Mouse (Mus musculus) heart, embryonic 12.5 days (tissue): ENCODE measurements around the gene Rela. TPM values are rescaled to one million over a fixed set of nuclear protein-coding genes. Genes with fewer than 3 reads are reported as not detected.
A peak's percentile ranks its signal among the peaks of the same experiment; 100 is the strongest.

Source experiments
- ATAC-seq: fragments of 200-750 bp; cut with Nextera tagmentation; 2 replicates; pipeline ENCODE4 v1.8.0; 2017; ENCODE audit warnings: moderate TSS enrichment, moderate library complexity; ENCODE audit not compliant: insufficient number of reproducible peaks, low FRiP score
- H3K27ac ChIP-seq: fragments of 300-500 bp; sonication (generic); 2 replicates; pipeline ENCODE4 v1.5.1; 2016; ENCODE audit warnings: mild to moderate bottlenecking, moderate library complexity; ENCODE audit not compliant: poor library complexity, severe bottlenecking
- H3K27me3 ChIP-seq: fragments of 300-500 bp; sonication (generic); replicated peaks from 2 replicates; pipeline ENCODE4 v1.6.1; 2016; ENCODE audit warnings: mild to moderate bottlenecking, moderate library complexity
- H3K36me3 ChIP-seq: fragments of 300-500 bp; sonication (generic); 2 replicates; pipeline ENCODE4 v1.6.1; 2016; ENCODE audit warnings: mild to moderate bottlenecking, moderate library complexity
- H3K4me1 ChIP-seq: fragments of 300-500 bp; sonication (generic); replicated peaks from 2 replicates; pipeline ENCODE4 v1.6.1; 2016; ENCODE audit warnings: mild to moderate bottlenecking
- H3K4me2 ChIP-seq: fragments of 300-500 bp; sonication (generic); 2 replicates; pipeline ENCODE4 v1.6.1; 2016; ENCODE audit warnings: mild to moderate bottlenecking, moderate library complexity
- H3K4me3 ChIP-seq: fragments of 300-500 bp; sonication (generic); 2 replicates; pipeline ENCODE4 v1.5.1; 2016; ENCODE audit warnings: mild to moderate bottlenecking
- H3K9ac ChIP-seq: fragments of 300-500 bp; sonication (generic); 2 replicates; pipeline ENCODE4 v1.6.1; 2016; ENCODE audit warnings: mild to moderate bottlenecking, moderate library complexity
- H3K9me3 ChIP-seq: fragments of 300-500 bp; sonication (generic); replicated peaks from 2 replicates; pipeline ENCODE4 v1.6.1; 2016; ENCODE audit warnings: mild to moderate bottlenecking, moderate library complexity
- WGBS: fragments of 180-500 bp; shearing (Covaris S2); methylation state at CpG from one replicate; pipeline ENCODE4 v1.1.7; 2016; 5-methylcytosine and 5-hydroxymethylcytosine counted together
- polyA plus RNA-seq: library from polyadenylated mRNA; unstranded; fragments of >200 nt; fragmentation: Nextera tagmentation; extraction: Ambion mirVana; gene quantifications from 2 replicates; pipeline ENCODE4 v1.2.1, GENCODE M21; 2016

Rela gene
- polyA plus RNA-seq, 1 experiment from 2014 or later, result 41.3 TPM

DNA sequence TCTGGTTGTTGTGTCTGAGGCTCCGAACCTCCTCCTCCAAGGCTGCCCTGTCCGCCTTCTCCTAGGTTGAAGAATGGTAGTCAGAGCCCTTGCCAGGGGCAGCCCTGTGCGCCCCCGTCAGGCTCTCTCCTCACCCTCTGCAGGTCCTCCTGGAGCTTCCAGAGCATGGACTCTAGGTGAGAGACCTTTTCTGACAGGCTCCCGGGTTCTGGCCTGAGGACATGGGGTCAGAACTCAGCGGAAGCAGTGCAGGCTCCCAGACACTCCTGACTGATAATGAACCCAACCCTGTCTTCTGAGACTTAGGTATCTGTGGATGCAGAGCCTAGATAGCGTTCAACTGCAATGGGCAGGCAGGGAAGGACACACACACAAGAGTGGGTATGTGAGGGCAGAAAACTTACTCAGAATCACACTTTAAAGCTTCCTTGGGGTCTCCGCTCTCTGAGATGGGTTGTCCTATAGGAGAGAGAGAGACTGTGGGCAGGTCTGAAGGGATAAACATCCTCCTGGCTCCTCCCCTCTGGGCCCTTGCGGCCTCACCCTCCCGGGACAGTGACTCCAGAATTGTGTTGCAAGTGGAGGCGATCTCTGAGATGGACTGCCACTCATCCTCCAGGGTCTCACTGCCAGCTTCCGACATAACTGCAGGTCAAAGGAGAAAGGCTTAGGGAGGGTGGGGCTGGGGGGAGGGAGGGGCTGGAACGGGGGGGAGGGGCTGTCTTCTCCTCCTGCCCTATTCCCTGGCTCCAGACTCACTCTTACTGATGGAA is 14.4 kb downstream of the Rela start:
- Histone ChIP-seq H3K4me3 (no peak overlapping the region), H3K9me3 (no peaks in the 10 kb centered on the region), H3K27ac (no peak overlapping the region), H3K27me3 (peaks cover 21% of the 10 kb centered on the region), H3K9ac (no peak overlapping the region), H3K4me2 (no peak overlapping the region), H3K36me3 (peaks cover 75% of the 10 kb centered on the region), H3K4me1 (peaks cover 32% of the 10 kb centered on the region)
- no peak for ATAC-seq
- 53% methylated on average over 13 of the region's 13 CpGs for WGBS

- Histone ChIP-seq H3K9me3 (no peaks in the 10 kb centered on the region), H3K27me3 (peaks cover 22% of the 10 kb centered on the region), H3K9ac (no peak overlapping the region), H3K4me1 (peaks cover 32% of the 10 kb centered on the region), H3K27ac (no peak overlapping the region), H3K4me3 (no peak overlapping the region), H3K36me3 (peaks cover 71% of the 10 kb centered on the region), H3K4me2 (no peak overlapping the region)
- 82% methylated on average over 6 of the region's 6 CpGs for WGBS
- ATAC-seq, result no peak
These were observed 15.3 kb downstream of the Rela start for GRCm38 (mm10) chr19:5652570-5652969.

DNA sequence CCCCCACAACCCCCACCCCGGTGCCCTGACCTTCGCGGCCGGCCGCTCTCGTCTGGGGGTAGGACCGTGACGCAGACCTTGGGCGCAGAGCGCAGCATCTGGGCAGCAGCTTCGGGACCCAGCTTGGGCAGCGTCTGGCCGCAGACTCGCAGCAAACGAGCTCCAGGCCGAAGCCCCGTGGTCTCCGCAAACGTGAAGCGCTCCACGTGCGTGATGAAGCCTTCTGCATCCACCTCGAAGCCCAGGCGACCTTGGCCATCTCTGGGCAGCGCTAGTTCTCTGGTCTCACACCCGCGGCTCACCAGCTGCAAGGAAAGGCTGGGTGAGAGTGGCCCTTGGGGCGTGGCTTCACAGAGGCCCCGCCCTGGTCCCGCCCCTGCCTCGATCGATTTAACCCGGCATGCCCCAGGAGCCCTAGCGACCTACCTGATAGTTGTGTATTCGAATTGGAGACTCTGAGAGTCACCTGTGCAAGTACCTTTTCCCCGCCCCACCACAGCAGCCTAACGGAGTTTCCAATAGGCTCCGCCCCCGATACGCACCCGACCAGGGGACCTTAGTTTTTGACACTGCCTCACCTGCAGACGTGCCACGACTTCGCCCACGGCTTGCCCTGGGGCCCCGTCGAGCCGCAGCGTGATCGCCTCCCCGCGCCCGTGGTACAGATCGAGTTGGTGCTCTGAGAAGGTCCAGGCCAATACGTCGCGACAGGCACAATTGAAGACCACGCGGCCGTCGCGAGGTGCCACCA is 16.9 kb downstream of the Rela start:
- H3K4me3 ChIP-seq, result peak overlapping the region; percentile 39
- peaks cover 76% of the 10 kb centered on the region for H3K36me3 ChIP-seq
- no peaks in the 10 kb centered on the region for H3K9me3 ChIP-seq
- peaks cover 22% of the 10 kb centered on the region for H3K27me3 ChIP-seq
- no peak overlapping the region for H3K27ac ChIP-seq
- H3K9ac ChIP-seq, result peak overlapping the region; percentile 4
- H3K4me1 ChIP-seq, result peaks cover 17% of the 10 kb centered on the region
- peak; percentile 68 for ATAC-seq
- H3K4me2 ChIP-seq, result peak overlapping the region; percentile 65
- WGBS, result 17% methylated on average over 62 of the region's 62 CpGs

DNA sequence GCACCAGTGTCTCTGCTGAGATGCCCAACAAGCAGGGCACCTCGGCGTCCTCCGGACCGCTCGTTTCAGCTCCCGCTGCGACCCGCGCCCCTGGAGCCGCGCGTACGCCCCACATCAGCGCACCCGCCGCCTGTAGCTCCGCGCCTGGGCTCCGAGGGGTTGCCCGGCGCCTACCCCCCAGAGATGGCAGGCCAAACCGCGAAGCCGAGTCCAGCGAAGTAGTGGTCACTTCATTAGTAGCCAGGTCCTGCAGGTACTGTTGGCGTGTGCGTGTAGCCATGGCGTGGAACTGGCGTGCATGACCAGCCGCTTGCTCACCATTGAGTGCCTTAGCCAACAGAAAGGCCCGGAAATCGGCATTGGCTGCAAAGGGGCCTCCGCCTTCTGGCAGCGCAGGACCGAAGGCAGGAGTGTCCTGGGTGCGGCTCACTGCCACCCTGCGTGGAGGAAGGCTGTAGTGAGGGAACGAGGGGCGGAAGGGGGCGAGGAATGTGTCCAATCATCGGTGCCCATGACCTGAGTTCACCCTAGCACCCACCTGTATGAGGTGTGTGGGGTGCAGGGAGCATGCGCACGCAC is 17.5 kb downstream of the Rela start:
- peak overlapping the region; percentile 65 for H3K4me2 ChIP-seq
- H3K4me3 ChIP-seq, result peak overlapping the region; percentile 39
- peaks cover 83% of the 10 kb centered on the region for H3K36me3 ChIP-seq
- peaks cover 10% of the 10 kb centered on the region for H3K4me1 ChIP-seq
- 22% methylated on average over 43 of the region's 43 CpGs for WGBS
- ATAC-seq, result no peak
- H3K27me3 ChIP-seq, result peaks cover 22% of the 10 kb centered on the region
- H3K27ac ChIP-seq, result no peak overlapping the region
- H3K9me3 ChIP-seq, result no peaks in the 10 kb centered on the region
- peak overlapping the region; percentile 4; the same call in 1 of the 2 replicates for H3K9ac ChIP-seq

DNA sequence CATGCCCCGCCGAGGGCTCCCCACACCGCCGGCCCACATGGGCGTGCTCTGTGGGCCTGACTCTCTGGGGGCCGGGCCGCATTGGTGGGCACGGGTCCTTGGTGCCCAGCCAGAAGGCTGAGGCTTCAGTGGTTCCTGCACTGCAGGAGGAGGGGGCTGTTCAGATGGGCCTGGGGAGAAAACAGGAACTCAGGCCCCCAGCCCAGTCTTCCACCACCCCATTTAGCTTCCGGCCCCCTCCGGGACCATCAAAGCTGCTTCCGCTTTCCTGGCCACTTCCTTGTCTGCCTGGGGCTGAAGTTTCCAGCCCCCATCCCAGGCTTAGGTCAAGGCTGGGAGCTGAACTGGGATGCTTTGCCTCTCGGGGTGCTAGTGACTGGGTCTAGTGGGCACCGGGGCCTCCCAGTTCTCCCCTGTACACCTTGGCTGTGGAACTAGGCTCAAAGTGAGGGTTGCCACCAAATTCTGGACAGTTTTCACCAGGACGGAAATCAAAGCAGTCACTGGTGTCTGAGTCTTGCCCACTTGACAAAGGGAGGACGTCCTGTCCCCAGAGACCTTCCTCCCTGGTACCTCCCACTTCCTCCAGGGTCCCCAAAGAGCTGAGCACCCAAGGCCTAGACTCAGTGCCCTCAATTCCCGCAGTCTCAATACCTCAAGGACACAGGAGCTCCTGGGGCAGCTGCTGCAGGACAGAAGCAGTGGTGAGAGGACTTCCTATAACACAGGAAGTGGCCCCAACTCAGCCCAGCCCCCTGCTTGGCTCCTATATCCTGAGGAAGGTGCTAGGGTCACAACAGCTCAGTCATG is 23.9 kb downstream of the Rela start:
- peak overlapping the region; percentile 40; the same call in 1 of the 2 replicates for H3K9ac ChIP-seq
- no peaks in the 10 kb centered on the region for H3K9me3 ChIP-seq
- peak overlapping the region; percentile 72 for H3K4me2 ChIP-seq
- H3K36me3 ChIP-seq, result peaks cover 57% of the 10 kb centered on the region
- H3K27ac ChIP-seq, result peak overlapping the region; percentile 50
- peak overlapping the region; percentile 18 for H3K4me3 ChIP-seq
- WGBS, result 68% methylated on average over 16 of the region's 16 CpGs
- H3K4me1 ChIP-seq, result peaks cover 47% of the 10 kb centered on the region
- H3K27me3 ChIP-seq, result peaks cover 6% of the 10 kb centered on the region
- no peak for ATAC-seq

DNA sequence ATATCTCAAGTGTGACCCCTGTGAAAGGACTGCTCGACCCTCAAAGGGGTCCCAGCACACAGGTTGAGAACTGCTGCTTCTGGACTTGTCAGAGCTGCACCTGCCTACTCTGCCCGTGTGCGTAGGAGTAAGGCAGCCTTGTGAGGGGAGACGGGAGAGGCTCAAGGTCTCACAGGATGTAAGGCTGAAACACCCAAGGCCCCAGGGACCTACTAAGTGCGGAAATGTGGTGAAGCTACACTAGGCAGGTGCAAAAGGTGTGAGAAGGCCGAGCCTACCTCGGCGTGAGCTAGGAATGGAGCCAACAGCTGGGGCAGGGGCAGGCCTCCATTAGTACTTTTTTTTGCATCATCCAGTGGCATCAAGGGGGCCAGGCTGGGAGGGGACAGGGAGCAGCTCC is 25.0 kb downstream of the Rela start:
- H3K4me2 ChIP-seq, result peak overlapping the region; percentile 72
- ATAC-seq, result no peak
- H3K4me1 ChIP-seq, result peaks cover 47% of the 10 kb centered on the region
- H3K36me3 ChIP-seq, result peaks cover 60% of the 10 kb centered on the region
- H3K27me3 ChIP-seq, result no peaks in the 10 kb centered on the region
- H3K27ac ChIP-seq, result peak overlapping the region; percentile 78
- no peaks in the 10 kb centered on the region for H3K9me3 ChIP-seq
- WGBS, result 78% methylated on average over 8 of the region's 8 CpGs
- H3K9ac ChIP-seq, result peak overlapping the region; percentile 79
- H3K4me3 ChIP-seq, result peak overlapping the region; percentile 55

- no peaks in the 10 kb centered on the region for H3K9me3 ChIP-seq
- ATAC-seq, result peak; percentile 93
These were observed 26.0 kb downstream of the Rela start, which contains the start of gene Sipa1 for GRCm38 (mm10) chr19:5662981-5663913. TSS of gene Sipa1 (minus strand) at chr19:5663707.

DNA sequence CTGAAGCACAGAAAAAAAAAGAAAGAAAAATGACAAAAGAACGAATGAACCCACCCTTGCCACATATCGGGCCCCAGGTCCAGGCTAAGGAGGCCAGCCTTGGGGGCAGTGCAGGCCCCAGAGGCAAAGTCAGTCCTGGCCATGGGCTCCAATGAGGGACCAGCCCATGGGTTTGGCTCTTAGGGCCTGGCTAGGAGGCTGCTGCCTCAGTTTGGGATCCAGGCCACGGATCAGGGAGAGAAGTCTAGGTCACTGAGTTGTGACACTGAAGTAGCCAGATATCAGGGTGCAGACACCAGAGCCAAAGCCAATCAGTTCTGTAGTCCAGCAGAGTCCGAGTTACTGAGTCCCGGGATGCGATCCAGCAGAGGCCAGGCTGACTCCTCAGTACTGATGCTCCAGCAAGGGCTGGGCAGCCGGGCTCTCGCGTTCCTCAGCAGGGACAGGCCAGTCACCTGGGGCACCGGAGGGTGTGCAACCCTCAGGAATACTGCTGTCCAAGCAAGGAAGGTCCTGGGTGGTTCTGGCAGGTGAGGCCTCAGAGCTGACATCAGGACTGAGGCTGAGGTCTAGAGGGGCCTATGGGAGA is 27.5 kb downstream of the Rela start:
- Histone ChIP-seq H3K27ac (no peak overlapping the region), H3K9ac (no peak overlapping the region), H3K4me2 (no peak overlapping the region), H3K27me3 (no peaks in the 10 kb centered on the region), H3K4me3 (no peak overlapping the region), H3K9me3 (no peaks in the 10 kb centered on the region), H3K4me1 (peaks cover 47% of the 10 kb centered on the region), H3K36me3 (peaks cover 65% of the 10 kb centered on the region)
- ATAC-seq, result no peak
- WGBS, result 90% methylated on average over 10 of the region's 10 CpGs

More at GRCm38 (mm10) chr19:5662981-5663913, 26.0 kb downstream of the Rela start, which contains the start of gene Sipa1:
- Histone ChIP-seq H3K4me1 (peaks cover 47% of the 10 kb centered on the region), H3K9ac (peak within 1 kb of the TSS; percentile 79), H3K36me3 (peaks cover 62% of the 10 kb centered on the region), H3K27ac (peak within 1 kb of the TSS; percentile 78), H3K27me3 (no peaks in the 10 kb centered on the region), H3K4me3 (peak within 1 kb of the TSS; percentile 55), H3K4me2 (peak within 1 kb of the TSS; percentile 72)
- 1% methylated on average over 32 of the region's 32 CpGs for WGBS

GRCm38 (mm10) chr19:5665465-5665864 is 28.2 kb downstream of the Rela start:
- Histone ChIP-seq H3K4me2 (no peak overlapping the region), H3K27ac (no peak overlapping the region), H3K36me3 (peaks cover 65% of the 10 kb centered on the region), H3K9me3 (no peaks in the 10 kb centered on the region), H3K4me1 (peaks cover 43% of the 10 kb centered on the region), H3K4me3 (no peak overlapping the region), H3K27me3 (no peaks in the 10 kb centered on the region), H3K9ac (0 out of 2 replicates have a peak overlapping the region, but pooled peaks have one; percentile 10)
- ATAC-seq, result peak; percentile 67
- 71% methylated on average over 15 of the region's 15 CpGs for WGBS
